Mouse (Mus musculus): ENCODE measurements around the gene Btg2. TPM values are rescaled to one million over a fixed set of nuclear protein-coding genes. Genes with fewer than 3 reads are reported as not detected.

The Btg2 gene
- polyA plus RNA-seq (2012; rRNA removed) = 54.6 and 60.1 TPM in 2 replicates

DNA sequence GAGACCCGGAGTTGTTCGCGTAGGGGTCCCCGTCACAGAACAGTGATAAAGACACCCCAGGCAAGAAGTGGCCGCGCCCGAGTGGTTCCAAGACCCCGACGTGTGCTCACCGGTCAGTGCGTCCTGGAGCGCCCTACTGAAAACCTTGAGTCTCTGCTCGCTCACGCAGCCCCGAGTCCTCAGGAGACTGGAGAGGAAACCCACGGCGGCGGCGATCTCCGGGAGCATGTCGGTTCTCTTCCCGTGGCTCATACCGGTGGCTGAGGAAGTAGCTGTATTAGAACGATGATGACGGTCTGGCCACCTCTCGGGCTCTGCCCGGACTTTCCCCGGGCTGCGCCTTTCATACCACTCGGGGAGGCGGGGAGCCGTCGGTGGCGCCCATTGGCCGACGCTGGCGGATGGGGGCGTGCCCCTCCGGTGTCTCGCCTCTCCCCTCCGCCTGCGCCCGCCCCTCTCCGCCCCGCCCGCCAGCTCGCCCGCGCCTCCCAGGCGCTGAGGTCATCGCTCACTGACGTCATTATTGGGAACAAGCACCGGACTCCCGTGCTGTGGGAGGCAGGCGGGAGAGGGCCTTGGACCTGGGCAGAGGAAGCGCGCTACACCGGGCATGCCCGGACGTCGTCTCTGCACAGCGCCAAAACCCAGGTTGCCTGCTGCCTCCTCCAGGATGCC is at the start of gene Btg2:
Gene Btg2, minus strand, starts transcription at position 319 of the 675 bp plus-strand sequence.

DNA sequence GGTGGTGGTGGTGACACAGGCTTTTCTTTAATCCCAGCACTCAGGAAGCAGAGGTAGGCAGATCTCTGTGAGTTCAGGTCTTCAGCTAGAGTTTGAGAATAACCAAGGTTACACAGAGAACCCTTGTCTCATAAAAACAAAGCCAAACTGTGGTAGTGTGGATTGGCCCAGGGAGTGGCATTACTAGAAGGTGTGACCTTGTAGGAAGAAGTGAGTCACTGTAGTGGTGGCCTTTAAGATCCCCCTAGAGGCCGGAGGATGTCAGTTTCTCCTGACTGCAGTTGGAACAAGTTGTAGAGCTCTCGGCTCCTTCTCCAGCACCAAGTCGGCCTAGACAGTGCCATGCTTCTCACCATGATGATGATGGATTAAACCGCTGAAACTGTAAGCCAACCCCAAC is 32.1 kb upstream of the Btg2 start, which contains the start of gene Chit1:
Gene Chit1, plus strand, starts transcription at position 264 of the 400 bp plus-strand sequence.

DNA sequence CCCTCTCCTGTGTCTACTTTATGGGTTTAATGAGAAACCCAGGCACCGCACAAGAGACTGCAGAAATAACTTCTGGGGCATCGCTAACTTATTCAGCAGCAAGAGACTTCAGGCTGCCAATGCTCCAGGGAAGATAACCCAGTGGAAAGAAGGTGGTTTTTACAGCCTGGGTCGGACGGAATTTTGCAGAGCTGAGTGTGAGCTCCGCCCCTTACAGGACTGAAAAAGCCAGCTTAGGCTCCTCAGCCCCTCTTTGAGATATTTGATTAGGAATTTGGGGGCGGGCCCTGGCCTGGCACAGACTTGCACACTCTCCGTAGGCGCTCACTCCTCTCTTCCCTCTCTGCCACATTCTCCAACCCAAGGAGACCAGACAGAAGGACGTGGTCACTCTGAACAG is 41.7 kb downstream of the Btg2 start, which contains the start of gene Fmod:
Gene Fmod, plus strand, starts transcription at position 83 of the 400 bp plus-strand sequence.

Other genes starting within 250 kb of the Btg2 start
- 15.5 and 23.9 TPM in 2 replicates for gene Optc, start 171.1 kb downstream of the Btg2 start, polyA plus RNA-seq (2012; rRNA removed)
- 21.0 and 25.3 TPM in 2 replicates for gene Prelp, start 157.7 kb downstream of the Btg2 start, polyA plus RNA-seq (2012; rRNA removed)
- gene Fmod, start 41.9 kb downstream of the Btg2 start, polyA plus RNA-seq (2012; rRNA removed) = 1.8 and 2.7 TPM in 2 replicates
- gene Chit1, start 32.1 kb upstream of the Btg2 start, polyA plus RNA-seq (2012; rRNA removed) = 36.1 and 38.3 TPM in 2 replicates
- gene Chil1, start 103.1 kb upstream of the Btg2 start, polyA plus RNA-seq (2012; rRNA removed) = 0.87 and 2.3 TPM in 2 replicates
- gene Mybph, start 114.3 kb upstream of the Btg2 start, polyA plus RNA-seq (2012; rRNA removed) = 1.3 and 2.8 TPM in 2 replicates
- 10.2 and 10.5 TPM in 2 replicates for gene Adora1, start 156.3 kb upstream of the Btg2 start, polyA plus RNA-seq (2012; rRNA removed)
- 0.51 and 1.1 TPM in 2 replicates for gene Myog, start 210.9 kb upstream of the Btg2 start, polyA plus RNA-seq (2012; rRNA removed)

Data from stomach, adult 2 months (tissue).